Mouse (Mus musculus) cortical plate, adult 2 months (tissue): ENCODE measurements at regions not wholly inside any gene's neighbourhood (a gene's known extent, or its start where the extent isn't known, plus 50 kb on each side); places are given as distances from the start of the nearest gene placed in this dataset.

Experiments
- CTCF ChIP-seq: fragments of 200-500 bp; IDR thresholded peaks from 2 replicates; pipeline ENCODE4 v1.5.1; 2011; ENCODE audit warnings: mild to moderate bottlenecking, control low read depth, low read length; ENCODE audit not compliant: insufficient read depth; ENCODE audit errors: extremely low read depth
- POLR2A ChIP-seq: fragments of 200-500 bp; IDR thresholded peaks from 2 replicates; pipeline ENCODE4 v1.6.1; 2011; ENCODE audit warnings: mild to moderate bottlenecking, low read length, control low read depth; ENCODE audit not compliant: insufficient read depth; ENCODE audit errors: extremely low read depth

- TF ChIP-seq CTCF (no peak), POLR2A (no peak)
Observed at GRCm38 (mm10) chr8:26622311-26623052, 354.6 kb upstream of the Zfp703 start.
